Mouse (Mus musculus): ENCODE measurements around the gene Hs6st1. TPM values are rescaled to one million over a fixed set of nuclear protein-coding genes. Genes with fewer than 3 reads are reported as not detected.

Gene Hs6st1
- polyA plus RNA-seq, 1 experiment = 47.6 TPM

DNA sequence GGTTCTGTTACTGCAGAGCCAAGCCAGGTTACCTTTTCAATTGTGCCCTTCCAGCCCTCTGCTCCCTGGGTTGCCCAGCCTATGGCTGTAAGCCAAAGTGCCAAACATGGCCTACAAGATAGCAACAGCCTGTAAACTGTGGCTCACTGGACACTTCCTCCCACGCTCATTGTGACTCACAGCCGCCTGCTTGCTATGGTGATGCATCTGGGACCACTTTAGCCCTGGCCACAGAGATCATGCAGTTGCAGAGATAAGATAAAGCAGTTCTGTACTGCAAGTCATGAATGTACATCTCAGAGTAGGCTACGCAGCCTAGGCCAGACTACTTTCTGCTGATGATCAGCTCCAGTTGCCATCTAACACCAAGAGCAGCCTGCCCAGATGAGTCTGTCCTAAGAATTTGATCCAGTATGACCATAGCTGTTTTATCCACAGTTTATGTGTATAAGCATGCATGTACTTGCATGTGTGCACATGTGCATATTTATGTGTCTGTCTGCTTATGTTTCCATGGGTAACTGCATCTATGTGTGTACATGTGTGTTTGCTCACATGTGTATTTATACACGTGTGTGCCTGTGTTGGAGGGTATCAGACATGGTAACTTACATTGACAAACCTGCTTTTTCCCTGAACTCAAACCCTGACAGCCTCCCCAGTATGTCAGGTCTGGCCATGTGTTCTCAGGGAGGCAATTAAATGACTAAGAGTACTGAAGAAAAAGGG is 62.3 kb downstream of the Hs6st1 start:
- Histone ChIP-seq H3K4me3 (replicated peaks; ENCODE audit: control insufficient read depth, low read depth, low read length) (no peak overlapping the region), H3K4me1 (ENCODE audit: control insufficient read depth, insufficient read depth, low read length) (peaks cover 17% of the 10 kb centered on the region), H3K27ac (ENCODE audit: control insufficient read depth, insufficient read depth, low read depth, low read length, poor library complexity) (peak overlapping the region; percentile 76)
- 40% methylated on average over 4 of the region's 4 CpGs for WGBS
- TF ChIP-seq POLR2A (IDR thresholded peaks at IDR 0.05; ENCODE audit: borderline replicate concordance, control insufficient read depth, low read depth, low read length) = no peak
- no peak for TF ChIP-seq CTCF (IDR thresholded peaks at IDR 0.05; ENCODE audit: control insufficient read depth, insufficient read depth, low read length)

DNA sequence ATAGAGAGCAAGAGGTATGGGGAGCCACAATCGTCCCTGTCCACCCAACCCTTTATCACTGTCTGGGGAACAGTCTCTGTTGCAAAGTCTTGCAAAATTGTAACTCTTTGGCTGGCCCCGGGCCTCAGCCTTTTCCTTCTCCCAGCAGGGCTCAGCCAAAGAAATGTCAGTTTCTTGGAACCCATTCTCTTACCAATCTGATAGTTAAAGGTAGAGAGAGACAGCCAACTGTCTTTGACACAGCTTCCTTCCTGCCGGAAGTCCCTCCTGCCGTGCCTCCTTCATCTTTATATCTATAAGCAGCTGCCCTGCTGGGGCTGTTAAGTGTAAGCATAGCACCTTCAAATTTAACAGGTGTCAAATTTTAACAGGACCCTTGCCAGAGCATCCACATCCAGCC is 63.0 kb downstream of the Hs6st1 start:
- H3K27ac ChIP-seq (ENCODE audit: control insufficient read depth, insufficient read depth, low read depth, low read length, poor library complexity) = peak overlapping the region; percentile 68
- no peak for TF ChIP-seq CTCF (IDR thresholded peaks at IDR 0.05; ENCODE audit: control insufficient read depth, insufficient read depth, low read length)
- TF ChIP-seq POLR2A (IDR thresholded peaks at IDR 0.05; ENCODE audit: borderline replicate concordance, control insufficient read depth, low read depth, low read length) = no peak
- peaks cover 17% of the 10 kb centered on the region for H3K4me1 ChIP-seq (ENCODE audit: control insufficient read depth, insufficient read depth, low read length)
- 4% methylated on average over 4 of the region's 4 CpGs for WGBS
- H3K4me3 ChIP-seq (replicated peaks; ENCODE audit: control insufficient read depth, low read depth, low read length) = no peak overlapping the region

DNA sequence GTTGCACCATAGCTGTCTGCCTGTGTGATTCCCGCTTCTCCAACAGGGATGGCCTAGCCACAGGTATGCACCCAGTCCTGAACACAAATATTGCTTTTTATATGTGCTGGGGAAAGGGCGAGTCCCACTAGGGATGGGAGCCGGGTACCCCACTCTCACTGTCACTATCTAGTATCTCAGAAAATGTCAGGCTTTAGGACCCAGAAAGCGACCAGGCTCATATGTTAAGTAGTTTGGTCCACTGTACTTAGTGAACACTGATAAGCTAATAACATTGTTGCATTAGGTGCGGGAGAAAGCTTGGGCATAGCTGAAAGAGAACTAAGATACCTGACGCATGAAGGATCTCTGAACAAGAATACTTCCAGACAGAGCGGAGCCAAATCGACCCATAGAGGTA is 63.6 kb downstream of the Hs6st1 start:
- TF ChIP-seq CTCF (IDR thresholded peaks at IDR 0.05; ENCODE audit: control insufficient read depth, insufficient read depth, low read length) = no peak
- TF ChIP-seq POLR2A (IDR thresholded peaks at IDR 0.05; ENCODE audit: borderline replicate concordance, control insufficient read depth, low read depth, low read length) = no peak
- Histone ChIP-seq H3K27ac (ENCODE audit: control insufficient read depth, insufficient read depth, low read depth, low read length, poor library complexity) (peak overlapping the region; percentile 68), H3K4me1 (ENCODE audit: control insufficient read depth, insufficient read depth, low read length) (peaks cover 17% of the 10 kb centered on the region), H3K4me3 (replicated peaks; ENCODE audit: control insufficient read depth, low read depth, low read length) (peak overlapping the region; percentile 66)
- 58% methylated on average over 8 of the region's 8 CpGs for WGBS

DNA sequence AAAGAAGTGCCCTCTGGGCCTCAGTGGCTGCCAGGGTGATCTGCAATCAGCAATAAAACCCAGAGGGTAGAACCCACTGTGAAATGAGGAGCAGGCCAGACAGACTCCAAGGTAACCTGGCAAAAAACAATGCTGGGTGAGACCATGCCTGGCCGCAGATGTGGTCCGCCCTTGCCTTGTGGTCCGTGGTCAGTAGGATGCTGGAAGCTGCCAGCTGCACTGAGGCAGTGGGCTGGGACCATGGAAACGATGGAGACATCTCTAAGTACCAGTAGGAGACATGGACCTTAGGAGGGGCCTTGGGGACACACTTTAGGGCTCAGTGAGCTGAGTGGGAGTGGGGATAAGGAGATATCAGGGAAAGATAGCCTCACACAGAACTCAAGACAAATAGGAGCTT is 64.0 kb downstream of the Hs6st1 start:
- H3K4me3 ChIP-seq (replicated peaks; ENCODE audit: control insufficient read depth, low read depth, low read length) = peak overlapping the region; percentile 66
- peak overlapping the region; percentile 5 for H3K27ac ChIP-seq (ENCODE audit: control insufficient read depth, insufficient read depth, low read depth, low read length, poor library complexity)
- 47% methylated on average over 4 of the region's 4 CpGs for WGBS
- no peak for TF ChIP-seq CTCF (IDR thresholded peaks at IDR 0.05; ENCODE audit: control insufficient read depth, insufficient read depth, low read length)
- TF ChIP-seq POLR2A (IDR thresholded peaks at IDR 0.05; ENCODE audit: borderline replicate concordance, control insufficient read depth, low read depth, low read length) = no peak
- peaks cover 17% of the 10 kb centered on the region for H3K4me1 ChIP-seq (ENCODE audit: control insufficient read depth, insufficient read depth, low read length)

DNA sequence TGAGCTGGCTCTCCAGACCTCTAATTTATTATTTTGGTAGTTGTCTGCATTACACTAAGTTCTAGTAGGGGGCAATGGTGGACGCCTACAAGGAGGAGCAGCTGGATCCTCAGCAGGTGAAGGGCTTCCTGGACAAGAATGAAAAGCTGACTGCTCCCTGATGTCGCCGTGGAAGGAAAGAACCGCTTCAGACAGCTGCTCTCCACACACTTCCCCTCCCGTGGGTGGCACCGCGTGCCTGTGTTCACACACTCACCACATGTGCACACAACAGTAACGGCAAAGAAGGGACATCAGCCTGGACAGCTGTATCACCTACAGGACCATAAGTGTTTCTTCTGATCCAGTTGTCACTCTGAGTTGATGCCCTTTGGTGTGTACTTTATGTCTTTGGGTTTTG is 64.8 kb downstream of the Hs6st1 start:
- Histone ChIP-seq H3K4me3 (replicated peaks; ENCODE audit: control insufficient read depth, low read depth, low read length) (peak overlapping the region; percentile 47), H3K27ac (ENCODE audit: control insufficient read depth, insufficient read depth, low read depth, low read length, poor library complexity) (no peak overlapping the region), H3K4me1 (ENCODE audit: control insufficient read depth, insufficient read depth, low read length) (peaks cover 15% of the 10 kb centered on the region)
- WGBS = 7% methylated on average over 8 of the region's 8 CpGs
- TF ChIP-seq POLR2A (IDR thresholded peaks at IDR 0.05; ENCODE audit: borderline replicate concordance, control insufficient read depth, low read depth, low read length) (no peak), CTCF (IDR thresholded peaks at IDR 0.05; ENCODE audit: control insufficient read depth, insufficient read depth, low read length) (no peak)

DNA sequence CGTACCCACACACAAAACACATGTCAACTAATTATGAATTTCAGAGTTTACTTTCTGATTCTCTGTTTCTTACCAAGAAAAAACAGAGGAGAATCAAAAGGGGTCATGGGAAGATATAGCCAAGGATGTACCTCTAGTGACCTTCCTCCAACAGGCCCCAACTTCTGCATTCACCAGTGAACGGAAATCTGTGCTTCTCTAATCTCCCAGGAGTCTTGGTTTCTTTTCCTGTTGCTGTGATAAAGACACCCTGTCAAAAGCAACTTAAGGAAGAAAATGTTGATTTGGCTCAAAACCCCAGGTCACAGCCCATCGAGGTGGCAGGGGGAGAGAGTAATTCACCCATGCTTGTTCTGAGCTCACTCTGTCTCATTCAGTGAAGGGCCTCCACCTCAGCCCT is 65.4 kb downstream of the Hs6st1 start:
- Histone ChIP-seq H3K4me1 (ENCODE audit: control insufficient read depth, insufficient read depth, low read length) (peaks cover 15% of the 10 kb centered on the region), H3K27ac (ENCODE audit: control insufficient read depth, insufficient read depth, low read depth, low read length, poor library complexity) (no peak overlapping the region), H3K4me3 (replicated peaks; ENCODE audit: control insufficient read depth, low read depth, low read length) (no peak overlapping the region)
- no peak for TF ChIP-seq POLR2A (IDR thresholded peaks at IDR 0.05; ENCODE audit: borderline replicate concordance, control insufficient read depth, low read depth, low read length)
- no peak for TF ChIP-seq CTCF (IDR thresholded peaks at IDR 0.05; ENCODE audit: control insufficient read depth, insufficient read depth, low read length)
- 15% methylated on average over 3 of the region's 3 CpGs for WGBS

DNA sequence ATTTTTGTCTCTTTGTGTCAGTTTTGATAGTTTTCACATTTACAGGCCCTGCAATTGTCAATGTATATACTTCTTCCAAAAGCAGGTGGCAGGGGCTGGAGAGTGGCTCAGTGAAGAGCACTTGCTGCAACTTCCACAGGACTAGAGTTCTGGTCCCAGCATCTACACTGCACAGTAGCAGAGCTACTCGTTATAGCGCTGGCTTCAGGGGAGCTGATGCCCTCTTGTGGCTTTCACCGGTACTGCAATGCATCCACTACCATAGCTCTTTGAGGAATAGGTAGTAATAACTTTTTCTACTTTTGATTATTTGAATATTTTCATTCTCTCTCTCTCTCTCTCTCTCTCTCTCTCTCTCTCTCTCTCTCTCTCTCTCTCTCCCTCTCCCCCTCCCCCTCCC is 66.4 kb downstream of the Hs6st1 start:
- no peak overlapping the region for H3K27ac ChIP-seq (ENCODE audit: control insufficient read depth, insufficient read depth, low read depth, low read length, poor library complexity)
- TF ChIP-seq CTCF (IDR thresholded peaks at IDR 0.05; ENCODE audit: control insufficient read depth, insufficient read depth, low read length) (peak; percentile 95), POLR2A (IDR thresholded peaks at IDR 0.05; ENCODE audit: borderline replicate concordance, control insufficient read depth, low read depth, low read length) (no peak)

DNA sequence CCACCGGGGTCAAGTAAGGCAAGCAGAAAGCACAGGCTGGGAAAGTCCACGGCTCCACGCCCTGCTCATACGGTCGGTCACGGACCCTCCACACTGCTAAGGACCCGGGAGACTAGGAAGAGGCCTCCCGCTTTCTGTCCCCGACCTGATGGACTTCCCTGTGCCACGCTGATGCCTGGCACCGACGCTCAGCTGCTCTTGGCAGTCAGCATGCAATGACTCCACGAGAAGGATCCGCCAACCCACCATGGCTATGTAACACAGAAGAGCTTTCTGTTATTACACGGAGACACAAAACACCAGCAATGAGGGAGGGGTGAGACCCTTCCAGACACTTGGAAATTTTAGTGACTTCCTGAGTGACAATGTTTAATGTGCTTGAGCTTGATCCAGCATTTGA is 72.1 kb downstream of the Hs6st1 start:
- WGBS = 89% methylated on average over 15 of the region's 15 CpGs
- H3K27ac ChIP-seq (ENCODE audit: control insufficient read depth, insufficient read depth, low read depth, low read length, poor library complexity) = no peak overlapping the region
- TF ChIP-seq CTCF (IDR thresholded peaks at IDR 0.05; ENCODE audit: control insufficient read depth, insufficient read depth, low read length) = no peak
- no peak overlapping the region for H3K4me3 ChIP-seq (replicated peaks; ENCODE audit: control insufficient read depth, low read depth, low read length)
- H3K4me1 ChIP-seq (ENCODE audit: control insufficient read depth, insufficient read depth, low read length) = no peaks in the 10 kb centered on the region

More for the DNA sequence above, 66.4 kb downstream of the Hs6st1 start:
- Histone ChIP-seq H3K4me1 (ENCODE audit: control insufficient read depth, insufficient read depth, low read length) (peaks cover 11% of the 10 kb centered on the region), H3K4me3 (replicated peaks; ENCODE audit: control insufficient read depth, low read depth, low read length) (no peak overlapping the region)
- 1% methylated on average over 3 of the region's 3 CpGs for WGBS

DNA sequence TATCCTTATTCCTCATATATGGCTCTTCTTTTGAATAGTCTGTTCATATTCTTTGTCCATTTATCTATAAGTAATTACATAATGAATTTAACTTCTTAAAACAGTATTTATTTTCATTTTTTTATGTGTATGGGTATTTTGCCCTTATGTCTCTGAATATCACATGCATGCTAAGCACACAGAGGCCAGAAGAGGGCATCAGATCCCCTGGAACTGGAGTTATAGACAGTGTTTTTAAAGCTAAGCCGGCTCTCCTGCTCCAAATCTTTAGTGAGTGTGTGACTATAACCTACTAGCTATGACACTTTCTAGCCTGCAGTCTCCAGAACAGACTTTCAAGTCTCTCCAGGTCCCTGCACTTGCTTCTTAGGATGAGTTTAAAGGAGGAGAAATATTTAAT is 76.8 kb downstream of the Hs6st1 start:
- TF ChIP-seq POLR2A (IDR thresholded peaks at IDR 0.05; ENCODE audit: borderline replicate concordance, control insufficient read depth, low read depth, low read length) = no peak
- TF ChIP-seq CTCF (IDR thresholded peaks at IDR 0.05; ENCODE audit: control insufficient read depth, insufficient read depth, low read length) = no peak
- WGBS = 11% methylated on average over 1 of the region's 1 CpGs
- H3K4me1 ChIP-seq (ENCODE audit: control insufficient read depth, insufficient read depth, low read length) = no peaks in the 10 kb centered on the region
- H3K4me3 ChIP-seq (replicated peaks; ENCODE audit: control insufficient read depth, low read depth, low read length) = no peak overlapping the region
- no peak overlapping the region for H3K27ac ChIP-seq (ENCODE audit: control insufficient read depth, insufficient read depth, low read depth, low read length, poor library complexity)

Data from bone marrow, adult 2 months (tissue).